Mouse (Mus musculus): Measurements from ENCODE around the gene Fuca1.

DNA sequence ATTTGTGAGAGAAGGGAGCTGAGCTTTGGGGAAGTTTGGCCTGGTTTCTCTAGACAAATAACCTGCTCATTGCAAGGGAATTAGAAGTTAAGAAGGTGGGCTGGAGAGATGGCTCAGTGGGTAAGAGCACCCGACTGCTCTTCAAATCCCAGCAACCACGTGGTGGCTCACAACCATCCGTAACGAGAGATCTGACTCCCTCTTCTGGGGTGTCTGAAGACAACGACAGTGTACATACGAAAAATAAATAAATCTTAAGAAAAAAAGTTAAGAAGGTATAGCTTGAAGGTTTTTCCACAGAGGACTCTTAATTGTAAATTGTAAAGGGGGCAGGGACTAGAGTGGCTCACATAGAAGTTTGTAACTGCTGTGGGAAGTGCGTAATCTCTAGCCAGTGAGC, 45.0 kb upstream of the Fuca1 start:
- TF ChIP-seq CTCF (IDR thresholded peaks at IDR 0.05; ENCODE audit: low read depth) (no peak), EP300 (IDR thresholded peaks at IDR 0.05; ENCODE audit: low read depth) (no peak)
